Mouse (Mus musculus): ENCODE measurements around the gene Snrk. TPM values are rescaled to one million over a fixed set of nuclear protein-coding genes. Genes with fewer than 3 reads are reported as not detected.

Gene Snrk
- polyA plus RNA-seq, 1 experiment from 2014 or later = 33.2 TPM

GRCm38 (mm10) chr9:122091782-122092228, 25.3 kb upstream of the Snrk start:
- WGBS = 58% methylated on average over 5 of the region's 5 CpGs
- no peak overlapping the region for H3K4me3 ChIP-seq
- DNase-seq (ENCODE audit: low spot score) = no peak

GRCm38 (mm10) chr9:122094171-122094570, 22.9 kb upstream of the Snrk start:
- no peaks in the 10 kb centered on the region for H3K36me3 ChIP-seq (replicated peaks)
- 0 out of 2 replicates have a peak, but pooled peaks cover 2% of the 10 kb centered on the region for H3K4me1 ChIP-seq
- 84% methylated on average over 1 of the region's 1 CpGs for WGBS
- no peak overlapping the region for H3K27ac ChIP-seq (replicated peaks)
- H3K4me3 ChIP-seq = no peak overlapping the region
- no peak for DNase-seq (ENCODE audit: low spot score)
- H3K9me3 ChIP-seq = no peaks in the 10 kb centered on the region
- no peaks in the 10 kb centered on the region for H3K27me3 ChIP-seq (replicated peaks; ENCODE audit: low read depth, poor library complexity, severe bottlenecking)

More at GRCm38 (mm10) chr9:122091782-122092228, 25.3 kb upstream of the Snrk start:
- Histone ChIP-seq H3K4me1 (0 out of 2 replicates have a peak, but pooled peaks cover 2% of the 10 kb centered on the region), H3K27ac (replicated peaks) (no peak overlapping the region), H3K27me3 (replicated peaks; ENCODE audit: low read depth, poor library complexity, severe bottlenecking) (no peaks in the 10 kb centered on the region), H3K36me3 (replicated peaks) (no peaks in the 10 kb centered on the region), H3K9me3 (no peaks in the 10 kb centered on the region)

GRCm38 (mm10) chr9:122096822-122097511, 20.1 kb upstream of the Snrk start:
- Histone ChIP-seq H3K36me3 (replicated peaks) (no peaks in the 10 kb centered on the region), H3K4me1 (no peaks in the 10 kb centered on the region), H3K27ac (replicated peaks) (no peak overlapping the region), H3K4me3 (no peak overlapping the region), H3K9me3 (no peaks in the 10 kb centered on the region), H3K27me3 (replicated peaks; ENCODE audit: low read depth, poor library complexity, severe bottlenecking) (no peaks in the 10 kb centered on the region)
- no peak for DNase-seq (ENCODE audit: low spot score)
- WGBS = 91% methylated on average over 5 of the region's 5 CpGs

GRCm38 (mm10) chr9:122097535-122097934, 19.5 kb upstream of the Snrk start:
- Histone ChIP-seq H3K4me3 (no peak overlapping the region), H3K36me3 (replicated peaks) (no peaks in the 10 kb centered on the region), H3K4me1 (no peaks in the 10 kb centered on the region), H3K27ac (replicated peaks) (no peak overlapping the region), H3K9me3 (no peaks in the 10 kb centered on the region), H3K27me3 (replicated peaks; ENCODE audit: low read depth, poor library complexity, severe bottlenecking) (no peaks in the 10 kb centered on the region)
- 71% methylated on average over 6 of the region's 6 CpGs for WGBS
- no peak for DNase-seq (ENCODE audit: low spot score)

- Histone ChIP-seq H3K27me3 (replicated peaks; ENCODE audit: low read depth, poor library complexity, severe bottlenecking) (no peaks in the 10 kb centered on the region), H3K4me3 (no peak overlapping the region), H3K36me3 (replicated peaks) (no peaks in the 10 kb centered on the region), H3K9me3 (no peaks in the 10 kb centered on the region), H3K4me1 (no peaks in the 10 kb centered on the region), H3K27ac (replicated peaks) (no peak overlapping the region)
- no peak for DNase-seq (ENCODE audit: low spot score)
Measured at GRCm38 (mm10) chr9:122100584-122101127, 16.4 kb upstream of the Snrk start.

- Histone ChIP-seq H3K4me3 (no peak overlapping the region), H3K27ac (replicated peaks) (no peak overlapping the region), H3K36me3 (replicated peaks) (no peaks in the 10 kb centered on the region), H3K4me1 (no peaks in the 10 kb centered on the region), H3K27me3 (replicated peaks; ENCODE audit: low read depth, poor library complexity, severe bottlenecking) (no peaks in the 10 kb centered on the region), H3K9me3 (no peaks in the 10 kb centered on the region)
- DNase-seq (ENCODE audit: low spot score) = no peak
- WGBS = 83% methylated on average over 4 of the region's 4 CpGs
Measured at GRCm38 (mm10) chr9:122101196-122101595, 15.9 kb upstream of the Snrk start.

- no peaks in the 10 kb centered on the region for H3K9me3 ChIP-seq
- no peak for DNase-seq (ENCODE audit: low spot score)
- 73% methylated on average over 9 of the region's 9 CpGs for WGBS
Measured at GRCm38 (mm10) chr9:122103550-122104284, 13.3 kb upstream of the Snrk start.

GRCm38 (mm10) chr9:122104285-122104829, 12.7 kb upstream of the Snrk start:
- H3K27me3 ChIP-seq (replicated peaks; ENCODE audit: low read depth, poor library complexity, severe bottlenecking) = no peaks in the 10 kb centered on the region
- 63% methylated on average over 7 of the region's 7 CpGs for WGBS
- H3K4me3 ChIP-seq = no peak overlapping the region

More at GRCm38 (mm10) chr9:122103550-122104284, 13.3 kb upstream of the Snrk start:
- Histone ChIP-seq H3K27ac (replicated peaks) (no peak overlapping the region), H3K27me3 (replicated peaks; ENCODE audit: low read depth, poor library complexity, severe bottlenecking) (no peaks in the 10 kb centered on the region), H3K4me3 (no peak overlapping the region), H3K4me1 (no peaks in the 10 kb centered on the region), H3K36me3 (replicated peaks) (no peaks in the 10 kb centered on the region)

GRCm38 (mm10) chr9:122107701-122108375, 9.2 kb upstream of the Snrk start:
- Histone ChIP-seq H3K4me3 (no peak overlapping the region), H3K27ac (replicated peaks) (no peak overlapping the region), H3K36me3 (replicated peaks) (no peaks in the 10 kb centered on the region), H3K27me3 (replicated peaks; ENCODE audit: low read depth, poor library complexity, severe bottlenecking) (no peaks in the 10 kb centered on the region), H3K4me1 (0 out of 2 replicates have a peak, but pooled peaks cover 4% of the 10 kb centered on the region), H3K9me3 (no peaks in the 10 kb centered on the region)
- WGBS = 74% methylated on average over 7 of the region's 7 CpGs
- no peak for DNase-seq (ENCODE audit: low spot score)

More at GRCm38 (mm10) chr9:122104285-122104829, 12.7 kb upstream of the Snrk start:
- H3K36me3 ChIP-seq (replicated peaks) = no peaks in the 10 kb centered on the region
- no peaks in the 10 kb centered on the region for H3K9me3 ChIP-seq
- H3K4me1 ChIP-seq = no peaks in the 10 kb centered on the region
- H3K27ac ChIP-seq (replicated peaks) = no peak overlapping the region
- no peak for DNase-seq (ENCODE audit: low spot score)

- Histone ChIP-seq H3K4me3 (no peak overlapping the region), H3K4me1 (0 out of 2 replicates have a peak, but pooled peaks cover 4% of the 10 kb centered on the region), H3K27me3 (replicated peaks; ENCODE audit: low read depth, poor library complexity, severe bottlenecking) (no peaks in the 10 kb centered on the region), H3K36me3 (replicated peaks) (no peaks in the 10 kb centered on the region), H3K9me3 (no peaks in the 10 kb centered on the region), H3K27ac (replicated peaks) (0 out of 2 replicates have a peak overlapping the region, but pooled peaks have one; percentile 24)
- WGBS = 62% methylated on average over 8 of the region's 8 CpGs
- DNase-seq (ENCODE audit: low spot score) = no peak
Measured at GRCm38 (mm10) chr9:122109553-122110225, 7.4 kb upstream of the Snrk start.

- H3K4me1 ChIP-seq = 0 out of 2 replicates have a peak, but pooled peaks cover 4% of the 10 kb centered on the region
- WGBS = 82% methylated on average over 6 of the region's 6 CpGs
- no peaks in the 10 kb centered on the region for H3K36me3 ChIP-seq (replicated peaks)
Measured at GRCm38 (mm10) chr9:122110508-122110907, 6.6 kb upstream of the Snrk start.

More at GRCm38 (mm10) chr9:122110508-122110907, 6.6 kb upstream of the Snrk start:
- DNase-seq (ENCODE audit: low spot score) = no peak
- Histone ChIP-seq H3K4me3 (no peak overlapping the region), H3K27ac (replicated peaks) (no peak overlapping the region), H3K27me3 (replicated peaks; ENCODE audit: low read depth, poor library complexity, severe bottlenecking) (no peaks in the 10 kb centered on the region), H3K9me3 (no peaks in the 10 kb centered on the region)

Measured in embryonic facial prominence, embryonic 10.5 days (tissue).